Mouse (Mus musculus) fat pad, adult 2 months (tissue): ENCODE results near the gene Cdkn1a.

Experiments used
- DNase-seq: peaks from one replicate; pipeline ENCODE4 v3.0.0-alpha.2; 2011; ENCODE audit warnings: low read depth, low spot score; ENCODE audit errors: extremely low read depth

The Cdkn1a gene

GRCm38 (mm10) chr17:29117006-29117648, 26.4 kb downstream of the Cdkn1a start:
- no peak for DNase-seq

GRCm38 (mm10) chr17:29118057-29118456, 27.3 kb downstream of the Cdkn1a start:
- DNase-seq, result no peak

- DNase-seq, result no peak
Observed at GRCm38 (mm10) chr17:29120666-29121065, 29.9 kb downstream of the Cdkn1a start.

GRCm38 (mm10) chr17:29122817-29123216, 32.0 kb downstream of the Cdkn1a start:
- DNase-seq, result peak; percentile 66

- peak; percentile 39 for DNase-seq
Observed at GRCm38 (mm10) chr17:29123578-29124174, 32.9 kb downstream of the Cdkn1a start.

- no peak for DNase-seq
Observed at GRCm38 (mm10) chr17:29126561-29126960, 35.8 kb downstream of the Cdkn1a start.

- no peak for DNase-seq
Observed at GRCm38 (mm10) chr17:29129341-29129740, 38.6 kb downstream of the Cdkn1a start.

- no peak for DNase-seq
Observed at GRCm38 (mm10) chr17:29135066-29135465, 44.3 kb downstream of the Cdkn1a start.

GRCm38 (mm10) chr17:29136236-29136635, 45.5 kb downstream of the Cdkn1a start:
- DNase-seq, result peak; percentile 39

GRCm38 (mm10) chr17:29137906-29138305, 47.1 kb downstream of the Cdkn1a start:
- no peak for DNase-seq

GRCm38 (mm10) chr17:29141577-29141976, 50.8 kb downstream of the Cdkn1a start:
- DNase-seq, result no peak

- DNase-seq, result no peak
Observed at GRCm38 (mm10) chr17:29143266-29143665, 52.5 kb downstream of the Cdkn1a start.

- DNase-seq, result no peak
Observed at GRCm38 (mm10) chr17:29145101-29145500, 54.3 kb downstream of the Cdkn1a start.

- no peak for DNase-seq
Observed at GRCm38 (mm10) chr17:29147273-29147672, 56.5 kb downstream of the Cdkn1a start.

- DNase-seq, result no peak
Observed at GRCm38 (mm10) chr17:29147773-29148172, 57.0 kb downstream of the Cdkn1a start.

GRCm38 (mm10) chr17:29149766-29150165, 59.0 kb downstream of the Cdkn1a start:
- no peak for DNase-seq
